Mouse (Mus musculus) T-helper 1 cell (primary cell): Measurements from ENCODE around the gene Gm21954.

Experiments used
- in situ Hi-C: fragments of 300-600 bp; cut with MboI, MseI; formaldehyde crosslinking; loops from one replicate; pipeline ENCODE4 v1.15.1; 2025; ENCODE audit warnings: high pct_unique_total_duplicates

Gene Gm21954

GRCm38 (mm10) chr3:55472110-55472509 is at the start of gene Gm21954:
Gene Gm21954, minus strand, starts transcription at chr3:55472210.
- in situ Hi-C loops = no loop called here

GRCm38 (mm10) chr3:55521776-55522175 is 49.8 kb upstream of the Gm21954 start:
- in situ Hi-C loops = no loop called here

- in situ Hi-C loops = no loop called here
These were observed 48.5 kb upstream of the Gm21954 start for GRCm38 (mm10) chr3:55520240-55521180.

DNA sequence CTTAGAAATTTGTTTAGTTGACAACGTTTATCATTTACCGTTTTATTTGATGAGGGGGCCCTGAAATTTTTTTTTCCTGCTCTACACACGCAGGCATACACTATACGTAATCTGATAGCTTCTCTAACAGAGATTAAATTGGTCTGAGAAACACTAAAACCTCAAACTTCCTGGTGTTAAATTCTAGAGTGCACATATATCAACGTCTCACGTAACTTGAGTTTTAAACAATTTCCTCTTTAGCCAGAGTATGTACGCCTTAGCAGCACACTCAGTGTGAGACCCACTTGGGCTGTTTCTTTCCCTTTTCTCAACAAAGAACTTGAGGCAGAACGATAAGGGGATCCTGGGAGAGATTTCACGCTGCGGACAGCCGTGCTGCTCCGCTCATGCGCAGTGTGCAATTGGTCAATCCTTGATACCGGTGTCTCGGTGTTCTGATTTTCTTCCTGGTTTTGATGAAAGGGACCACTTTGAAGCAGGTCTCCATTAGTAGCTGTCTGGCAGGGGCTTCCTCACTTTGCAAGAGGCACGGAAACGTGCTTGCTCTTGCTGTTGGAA is 45.5 kb upstream of the Gm21954 start:
- in situ Hi-C loops = loop anchor here (5.0 kb wide), 1 partner anchor 105 kb away; no protein-coding TSS in a partner anchor

- in situ Hi-C loops = loop anchor here (5.0 kb wide), 1 partner anchor 104 kb away; no protein-coding TSS in a partner anchor
These were observed 44.0 kb upstream of the Gm21954 start for GRCm38 (mm10) chr3:55515966-55516365.

GRCm38 (mm10) chr3:55511658-55512057 is 39.6 kb upstream of the Gm21954 start:
- in situ Hi-C loops = no loop called here

DNA sequence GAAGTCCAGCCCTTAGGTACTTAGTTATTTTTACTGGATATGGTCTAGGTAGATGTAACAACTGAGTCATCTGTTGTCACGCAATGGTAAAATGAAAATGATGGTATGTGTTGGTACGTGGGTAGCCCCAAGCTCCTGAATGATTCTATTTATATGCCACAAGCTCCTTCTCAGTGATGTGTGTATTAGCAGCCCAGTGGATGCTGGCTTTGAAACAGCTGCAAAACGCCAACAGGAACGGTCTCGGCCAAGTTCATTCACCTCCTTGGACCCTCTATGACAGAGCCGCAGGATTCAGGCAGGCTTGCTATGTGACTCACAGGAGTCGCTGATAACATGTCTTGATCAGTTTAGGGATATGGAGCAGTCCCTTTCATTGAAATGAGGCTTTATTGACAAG is 38.2 kb upstream of the Gm21954 start:
- in situ Hi-C loops = no loop called here

- in situ Hi-C loops = no loop called here
These were observed 27.3 kb upstream of the Gm21954 start for GRCm38 (mm10) chr3:55499298-55499697.

GRCm38 (mm10) chr3:55496462-55496941 is 24.5 kb upstream of the Gm21954 start:
- in situ Hi-C loops = no loop called here

- in situ Hi-C loops = no loop called here
These were observed 23.9 kb upstream of the Gm21954 start for GRCm38 (mm10) chr3:55495866-55496265.

GRCm38 (mm10) chr3:55495231-55495630 is 23.2 kb upstream of the Gm21954 start:
- in situ Hi-C loops = no loop called here

DNA sequence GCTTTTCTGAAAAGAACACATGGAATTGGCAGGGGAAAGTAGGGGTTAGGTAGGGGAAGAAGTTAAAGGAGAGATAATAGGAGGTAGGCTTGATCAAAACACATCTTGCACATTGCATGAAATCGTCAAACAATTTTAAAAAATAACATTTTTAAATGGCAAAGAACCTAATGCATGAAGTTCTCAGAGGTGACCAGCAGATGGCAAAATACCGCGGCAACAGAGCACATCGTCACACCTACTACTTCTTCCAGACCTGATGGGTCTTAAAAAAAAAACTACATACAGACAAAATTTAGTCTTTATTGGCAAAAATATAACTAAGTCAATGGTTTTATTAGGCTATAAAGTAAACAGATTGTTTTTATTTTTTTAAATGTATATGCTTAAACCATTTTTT is 22.3 kb upstream of the Gm21954 start:
- in situ Hi-C loops = no loop called here

GRCm38 (mm10) chr3:55492021-55492420 is 20.0 kb upstream of the Gm21954 start:
- in situ Hi-C loops = no loop called here

DNA sequence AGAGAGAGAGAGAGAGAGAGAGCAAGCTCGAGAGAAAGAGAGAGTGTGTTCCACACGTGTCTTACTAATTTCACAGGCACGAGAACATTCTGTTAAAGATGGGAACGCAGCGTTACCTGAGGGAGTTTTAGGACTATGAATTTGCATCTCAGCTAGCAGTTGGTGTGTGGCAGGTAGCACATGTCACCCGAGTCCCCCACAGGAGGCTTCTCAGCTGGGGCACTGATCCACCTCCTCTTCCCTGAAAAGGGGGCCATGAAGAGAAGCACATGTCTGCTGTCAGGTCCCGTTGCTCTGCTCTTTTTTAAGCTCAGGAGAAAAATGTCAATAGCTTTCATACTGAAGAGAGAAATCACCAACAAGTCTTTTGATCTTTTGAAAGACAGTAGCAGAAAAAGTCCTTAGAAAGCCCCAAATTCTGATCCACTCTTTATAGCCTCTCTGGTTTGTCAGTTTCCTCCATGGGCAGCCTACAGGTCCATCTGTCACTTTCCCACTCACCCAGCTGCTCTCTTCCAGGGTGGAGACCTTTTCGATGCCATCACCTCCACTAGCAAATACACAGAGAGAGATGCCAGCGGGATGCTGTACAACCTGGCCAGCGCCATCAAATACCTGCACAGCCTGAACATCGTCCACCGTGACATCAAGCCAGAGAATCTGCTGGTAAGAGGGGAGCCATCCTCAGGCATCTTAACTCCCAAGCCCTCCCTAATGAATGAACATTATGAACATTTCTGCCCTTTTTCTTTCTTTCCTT is 17.4 kb upstream of the Gm21954 start:
- in situ Hi-C loops = no loop called here

DNA sequence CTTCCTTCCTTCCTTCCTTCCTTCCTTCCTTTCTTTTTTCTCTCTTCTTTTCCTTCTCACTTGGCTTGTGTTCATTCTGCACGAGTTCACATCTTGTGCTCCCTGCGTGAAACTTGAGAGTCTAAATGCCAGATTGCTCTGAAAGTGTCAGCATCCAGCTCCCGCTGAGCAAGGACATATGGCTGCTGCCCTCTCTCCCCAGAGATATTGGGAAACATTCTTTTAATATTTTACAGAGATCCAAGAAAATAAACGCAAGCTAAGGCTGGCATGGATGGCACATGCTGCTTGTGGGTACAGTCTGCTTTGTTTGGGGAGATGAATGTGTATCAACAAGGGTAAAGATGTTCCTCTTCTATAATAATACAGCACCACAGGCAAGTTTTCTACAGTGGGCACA is 11.3 kb upstream of the Gm21954 start:
- in situ Hi-C loops = no loop called here

GRCm38 (mm10) chr3:55481140-55481539 is 9.1 kb upstream of the Gm21954 start:
- in situ Hi-C loops = no loop called here

DNA sequence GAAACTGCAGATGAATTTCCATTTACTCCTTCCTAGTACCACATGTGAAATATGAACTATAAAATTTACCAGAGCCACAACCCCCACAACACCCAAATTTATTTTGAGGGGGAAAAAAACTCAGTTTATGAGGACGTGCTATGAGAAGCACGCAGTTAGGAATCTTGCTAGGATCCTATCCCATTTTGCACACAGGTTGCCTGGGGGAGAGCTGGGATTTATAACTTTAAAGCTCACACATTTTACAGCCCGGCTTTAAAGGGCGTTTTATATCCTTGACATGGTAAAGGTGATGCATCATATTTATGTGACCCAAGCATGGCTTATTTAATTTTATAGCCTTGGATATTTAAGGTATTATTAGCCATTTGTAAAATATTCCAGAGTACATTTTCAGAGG is 7.3 kb upstream of the Gm21954 start:
- in situ Hi-C loops = no loop called here

- in situ Hi-C loops = no loop called here
These were observed 4.7 kb upstream of the Gm21954 start for GRCm38 (mm10) chr3:55476694-55477093.

GRCm38 (mm10) chr3:55473146-55473545 is 1.1 kb upstream of the Gm21954 start:
- in situ Hi-C loops = no loop called here

- in situ Hi-C loops = no loop called here
These were observed 5.7 kb downstream of the Gm21954 start for GRCm38 (mm10) chr3:55466348-55466747.

GRCm38 (mm10) chr3:55465785-55466184 is 6.2 kb downstream of the Gm21954 start:
- in situ Hi-C loops = no loop called here

DNA sequence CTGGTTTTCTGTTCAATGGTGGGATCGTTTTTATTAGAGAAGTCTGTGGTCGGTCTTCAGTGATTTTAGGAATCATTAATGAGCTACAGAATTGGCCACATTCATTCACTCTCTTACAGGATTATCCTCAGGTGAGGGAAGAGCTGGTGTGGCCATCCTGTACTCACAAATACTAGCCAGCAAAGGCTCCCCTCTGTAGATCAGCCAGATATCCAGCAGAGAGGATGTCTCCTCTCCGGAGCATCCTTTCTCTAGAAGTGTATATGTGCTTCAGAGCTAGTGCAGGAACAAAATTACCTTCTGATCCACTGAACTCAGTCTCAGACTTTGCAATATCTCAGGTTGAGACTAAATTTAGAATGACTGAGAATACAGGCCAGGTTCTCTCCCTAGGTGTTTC is 7.8 kb downstream of the Gm21954 start:
- in situ Hi-C loops = no loop called here
